Mouse (Mus musculus) thymus, postnatal 25 days (tissue): ENCODE measurements around the gene Agrp.
"Not testable (repeated sequence)": the region's sequence is repeated elsewhere in the genome, so short reads cannot be mapped to it uniquely, and the experiment has no call there.

Source experiments
- DNase-seq: peaks from one replicate; pipeline ENCODE4 v3.0.0; 2022

The Agrp gene

GRCm38 (mm10) chr8:105596362-105597034 lies 40.7 kb downstream of the Agrp start:
- DNase-seq, result peak; percentile 87

GRCm38 (mm10) chr8:105594451-105595242 lies 42.5 kb downstream of the Agrp start:
- DNase-seq, result no peak

- no peak for DNase-seq
Observed at GRCm38 (mm10) chr8:105593859-105594258, 43.3 kb downstream of the Agrp start.

- no peak for DNase-seq
Observed at GRCm38 (mm10) chr8:105592431-105592830, 44.8 kb downstream of the Agrp start.

DNA sequence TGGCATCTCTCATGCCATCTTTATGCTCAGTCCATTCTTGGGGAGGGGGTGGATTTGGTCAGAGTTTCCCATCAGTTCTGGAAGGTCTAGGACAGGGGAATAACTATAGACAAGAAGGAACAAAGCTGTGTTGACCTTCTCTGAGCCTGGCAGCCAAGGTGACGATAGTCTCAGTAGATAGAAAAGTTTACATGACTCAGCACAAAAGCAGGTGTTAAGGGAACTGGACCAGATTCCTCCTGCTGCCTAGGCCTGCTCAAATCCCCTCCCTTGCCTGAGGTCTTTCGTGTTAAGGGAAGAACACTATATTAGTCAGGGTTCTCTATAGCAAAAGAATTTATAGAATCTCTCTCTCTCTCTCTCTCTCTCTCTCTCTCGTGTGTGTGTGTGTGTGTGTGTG lies 57.5 kb downstream of the Agrp start:
- no peak for DNase-seq

GRCm38 (mm10) chr8:105575538-105575937 lies 61.7 kb downstream of the Agrp start:
- DNase-seq, result no peak

- DNase-seq, result no peak
Observed at GRCm38 (mm10) chr8:105574741-105575140, 62.5 kb downstream of the Agrp start.

DNA sequence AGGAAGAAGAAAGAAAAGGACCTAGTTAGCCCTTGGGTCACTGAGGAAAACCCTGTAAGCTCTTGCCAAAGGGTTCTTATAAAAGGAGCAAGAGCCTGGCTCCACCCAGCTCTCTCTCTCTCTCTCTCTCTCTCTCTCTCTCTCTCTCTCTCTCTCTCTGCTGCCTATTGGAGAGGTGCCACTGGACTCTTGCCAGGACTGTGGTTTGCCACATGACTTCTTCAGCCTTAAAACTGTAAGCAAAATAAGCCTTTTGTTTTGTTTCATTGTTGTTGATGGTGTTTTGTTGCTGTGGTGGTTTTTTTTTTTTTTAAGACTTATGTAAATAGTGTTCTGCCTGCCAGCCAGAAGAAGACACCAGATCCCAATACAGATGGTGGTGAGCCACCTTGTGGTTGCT lies 63.8 kb downstream of the Agrp start:
- no peak for DNase-seq

- DNase-seq, result no peak
Observed at GRCm38 (mm10) chr8:105571810-105572209, 65.4 kb downstream of the Agrp start.

DNA sequence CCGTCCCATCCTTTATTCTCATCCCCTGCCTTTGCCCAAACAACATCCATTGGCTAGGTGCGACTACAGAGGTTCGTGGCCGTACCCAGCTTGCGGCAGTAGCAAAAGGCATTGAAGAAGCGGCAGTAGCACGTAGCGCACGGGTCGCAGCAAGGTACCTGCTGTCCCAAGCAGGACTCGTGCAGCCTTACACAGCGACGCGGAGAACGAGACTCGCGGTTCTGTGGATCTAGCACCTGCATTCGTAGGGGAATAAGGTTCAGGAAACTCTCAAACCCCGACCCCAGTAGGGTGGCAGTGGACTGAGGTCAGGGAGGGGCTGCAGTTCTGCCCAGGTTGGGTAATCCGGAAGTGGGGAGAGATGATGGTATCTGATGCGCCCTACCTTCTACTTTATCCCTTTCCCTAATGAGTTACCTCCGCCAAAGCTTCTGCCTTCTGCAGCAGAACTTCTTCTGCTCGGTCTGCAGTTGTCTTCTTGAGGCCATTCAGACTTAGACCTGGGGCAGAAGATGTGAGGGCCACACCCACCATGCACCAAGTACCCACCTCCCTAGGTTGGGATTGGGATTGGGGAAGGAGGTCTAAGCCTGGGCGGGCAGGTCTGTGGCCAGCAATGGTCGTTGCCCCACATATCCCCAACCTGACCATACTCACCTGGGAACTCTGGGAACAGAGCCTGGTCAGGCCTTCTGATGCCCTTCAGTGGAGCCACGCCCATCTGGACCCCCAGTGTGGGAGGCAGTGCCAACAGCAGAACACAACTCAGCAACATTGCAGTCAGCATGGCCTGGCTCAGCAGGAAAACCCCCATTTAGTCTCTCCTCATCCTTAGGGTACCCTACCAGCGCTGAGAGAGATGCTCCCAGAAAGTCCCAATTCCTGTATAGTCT lies 70.2 kb downstream of the Agrp start:
- DNase-seq, result peak; percentile 57

GRCm38 (mm10) chr8:105565952-105566702 lies 71.1 kb downstream of the Agrp start, which contains the start of gene Atp6v0d1:
Gene Atp6v0d1 (minus strand): TSS chr8:105566047.
- DNase-seq, result peak; percentile 99

DNA sequence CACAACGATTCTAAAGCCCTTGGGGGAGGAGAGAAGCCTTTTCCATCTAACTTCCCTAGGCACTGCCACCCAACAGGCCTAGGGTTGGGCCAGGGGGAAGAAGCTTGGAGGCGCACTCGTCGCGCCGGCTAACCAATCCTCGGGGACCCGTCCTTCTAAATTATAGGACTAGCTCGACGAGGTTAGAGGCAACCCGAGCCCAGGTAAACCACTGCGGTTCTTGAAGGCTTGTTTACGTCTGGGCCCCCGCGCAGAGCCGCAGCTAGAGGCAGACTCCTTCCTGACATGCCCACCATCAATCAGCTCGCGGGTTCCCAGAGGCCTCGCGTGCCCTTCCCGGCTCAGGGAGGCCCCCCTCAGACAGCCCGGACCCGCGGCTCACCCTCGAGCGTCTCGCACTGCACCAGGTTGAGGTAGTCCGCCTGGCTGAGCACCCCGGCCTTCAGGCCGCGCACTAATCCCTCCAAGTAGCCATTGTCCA lies 71.8 kb downstream of the Agrp start:
- DNase-seq, result no peak

DNA sequence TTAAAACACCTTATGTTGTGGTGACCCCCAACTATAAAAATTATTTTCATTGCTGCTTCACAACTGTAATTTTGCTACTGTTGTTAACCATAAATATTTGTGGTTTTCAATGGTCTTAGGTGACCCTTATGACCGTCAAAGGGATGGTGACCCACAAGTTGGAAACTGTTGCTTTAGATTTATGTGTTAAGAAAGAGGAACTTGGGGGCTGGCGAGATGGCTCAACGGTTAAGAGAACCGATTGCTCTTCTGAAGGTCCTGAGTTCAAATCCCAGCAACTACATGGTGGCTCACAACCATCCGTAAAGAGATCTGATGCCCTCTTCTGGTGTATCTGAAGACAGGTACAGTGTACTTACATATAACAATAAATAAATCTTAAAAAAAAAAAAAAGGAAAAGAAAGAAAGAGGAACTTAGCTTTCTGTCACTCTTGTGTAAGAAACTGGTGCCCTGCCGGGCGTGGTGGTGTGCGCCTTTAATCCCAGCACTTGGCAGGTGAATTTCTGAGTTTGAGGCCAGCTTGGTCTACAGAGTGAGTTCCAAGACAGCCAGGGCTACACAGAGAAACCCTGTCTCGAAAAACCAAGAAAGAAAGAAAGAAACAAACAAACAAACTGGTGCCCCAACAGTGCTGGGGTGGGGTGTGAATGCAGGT lies 72.5 kb downstream of the Agrp start:
- DNase-seq, result not testable (repeated sequence)

- no peak for DNase-seq
Observed at GRCm38 (mm10) chr8:105563871-105564270, 73.3 kb downstream of the Agrp start.

DNA sequence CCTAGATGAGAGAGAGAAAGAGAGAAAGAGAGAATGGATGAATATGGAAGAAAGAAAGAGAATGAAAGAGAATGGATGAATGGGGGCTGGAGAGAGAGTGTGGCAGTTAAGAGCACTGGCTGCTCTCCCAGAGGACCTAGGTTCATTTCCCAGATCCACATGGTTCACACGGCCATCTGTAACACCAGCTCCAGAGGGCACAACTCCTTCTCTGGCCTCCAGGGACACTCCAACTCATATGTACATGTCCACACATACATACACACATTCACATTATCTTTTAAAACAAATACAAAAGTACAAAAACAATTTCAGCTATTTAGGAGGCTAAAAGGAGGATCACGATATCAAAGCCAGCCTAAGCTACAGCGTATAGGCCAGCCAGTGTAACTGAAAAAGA lies 74.3 kb downstream of the Agrp start:
- DNase-seq, result no peak

- no peak for DNase-seq
Observed at GRCm38 (mm10) chr8:105555230-105555629, 82.0 kb downstream of the Agrp start.

GRCm38 (mm10) chr8:105554087-105554486 lies 83.1 kb downstream of the Agrp start:
- peak; percentile 52 for DNase-seq

GRCm38 (mm10) chr8:105552824-105553223 lies 84.4 kb downstream of the Agrp start:
- no peak for DNase-seq

GRCm38 (mm10) chr8:105552032-105552431 lies 85.2 kb downstream of the Agrp start:
- no peak for DNase-seq

DNA sequence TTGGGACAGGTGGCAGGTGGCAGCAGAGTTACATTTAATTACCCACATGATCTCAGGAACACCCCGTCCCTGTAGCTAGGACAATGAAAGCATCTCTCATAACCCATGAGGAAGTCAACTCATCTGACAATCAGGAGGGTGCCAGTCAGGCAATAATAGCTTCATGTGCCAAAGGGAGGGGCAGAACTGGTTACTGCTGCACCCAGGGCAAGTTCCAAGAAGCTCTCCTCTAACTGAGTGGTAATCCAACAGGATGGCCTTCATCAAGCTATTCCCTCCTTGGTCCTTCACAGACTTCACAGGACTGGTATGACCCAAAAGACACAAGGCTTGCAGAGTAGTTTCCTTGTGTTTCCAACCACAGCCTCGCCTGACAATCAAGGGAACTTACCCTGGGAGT lies 87.1 kb downstream of the Agrp start:
- DNase-seq, result no peak

DNA sequence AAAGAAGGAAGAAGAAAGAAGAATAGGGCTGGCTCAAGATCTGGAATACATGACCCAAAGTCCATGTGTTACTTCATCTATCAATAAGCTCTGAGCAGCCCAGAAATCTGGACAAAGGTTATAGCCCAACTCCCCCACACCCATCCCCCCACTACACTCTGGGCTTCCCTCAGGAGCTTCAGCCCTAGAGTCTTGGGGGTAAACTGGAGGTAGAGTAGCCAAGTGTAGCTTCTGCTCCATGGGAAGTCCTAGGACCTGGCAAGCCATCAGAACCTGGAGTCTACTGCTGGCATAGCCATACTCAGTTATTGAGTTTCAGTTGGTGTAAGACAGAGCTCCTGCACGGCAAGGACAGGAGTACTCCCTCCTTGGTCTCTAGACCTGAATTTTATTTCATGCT lies 87.7 kb downstream of the Agrp start:
- DNase-seq, result no peak
